Mouse (Mus musculus): ENCODE data around the gene Psmf1.

GRCm38 (mm10) chr2:151712647-151713046 lies 31.3 kb downstream of the Psmf1 start:
- TF ChIP-seq CTCF (IDR thresholded peaks at IDR 0.05; ENCODE audit: low read depth), result no peak
- TF ChIP-seq EP300 (optimal IDR thresholded peaks at IDR 0.05), result no peak

Measured in stomach, postnatal 0 days (tissue).